Mouse (Mus musculus) midbrain, postnatal 0 days (tissue): ENCODE data around the gene Gpm6a. TPM values are rescaled to one million over a fixed set of nuclear protein-coding genes. Genes with fewer than 3 reads are reported as not detected.
"Not testable (repeated sequence)": the region's sequence is repeated elsewhere in the genome, so short reads cannot be mapped to it uniquely, and the experiment has no call there.

ENCODE experiments used
- ATAC-seq: fragments of 200-750 bp; cut with Nextera tagmentation; 2 replicates; pipeline ENCODE4 v1.8.0; 2017; ENCODE audit warnings: moderate number of reproducible peaks, mild to moderate bottlenecking, moderate TSS enrichment, moderate library complexity; ENCODE audit not compliant: low FRiP score
- DNase-seq: peaks from one replicate; pipeline ENCODE4 v3.0.0-alpha.2; 2015; ENCODE audit warnings: low spot score
- H3K27ac ChIP-seq: fragments of 300-500 bp; sonication (generic); 2 replicates; pipeline ENCODE4 v1.5.1; 2014; ENCODE audit warnings: low read depth, mild to moderate bottlenecking, low read length, mixed read lengths
- H3K27me3 ChIP-seq: fragments of 300-500 bp; sonication (generic); 2 replicates; pipeline ENCODE4 v1.6.1; 2014; ENCODE audit warnings: low read length, control low read depth, mixed read lengths; ENCODE audit not compliant: insufficient read depth
- H3K36me3 ChIP-seq: fragments of 300-500 bp; sonication (generic); 2 replicates; pipeline ENCODE4 v1.6.1; 2014; ENCODE audit warnings: low read length, control low read depth, mixed read lengths; ENCODE audit not compliant: insufficient read depth
- H3K4me1 ChIP-seq: fragments of 300-500 bp; sonication (generic); 2 replicates; pipeline ENCODE4 v1.6.1; 2014; ENCODE audit warnings: mild to moderate bottlenecking, control low read depth, antibody characterized with exemption, low read length, mixed read lengths; ENCODE audit not compliant: insufficient read depth
- H3K4me2 ChIP-seq: fragments of 300-500 bp; sonication (generic); 2 replicates; pipeline ENCODE4 v1.6.1; 2014; ENCODE audit warnings: low read depth, mild to moderate bottlenecking, low read length, mixed read lengths; ENCODE audit not compliant: poor library complexity, severe bottlenecking
- H3K4me3 ChIP-seq: fragments of 300-500 bp; sonication (generic); 2 replicates; pipeline ENCODE4 v1.5.1; 2014; ENCODE audit warnings: low read depth, mild to moderate bottlenecking, low read length, moderate library complexity
- H3K9ac ChIP-seq: fragments of 300-500 bp; sonication (generic); replicated peaks from 2 replicates; pipeline ENCODE4 v1.6.1; 2014; ENCODE audit warnings: mild to moderate bottlenecking, low read length, moderate library complexity, mixed read lengths; ENCODE audit not compliant: poor library complexity, severe bottlenecking
- H3K9me3 ChIP-seq: fragments of 300-500 bp; sonication (generic); 2 replicates; pipeline ENCODE4 v1.6.1; 2016; ENCODE audit warnings: low read length, control low read depth
- CTCF ChIP-seq: IDR thresholded peaks from 2 replicates; pipeline ENCODE4 v1.5.1; 2016; ENCODE audit warnings: antibody characterized with exemption, mild to moderate bottlenecking
- WGBS: fragments of 180-500 bp; shearing (Covaris S2); extraction: QIAGEN DNeasy Blood & Tissue Kit; methylation state at CpG from one replicate; pipeline ENCODE4 v1.1.7; 2014; 5-methylcytosine and 5-hydroxymethylcytosine counted together
- polyA plus RNA-seq: library from polyadenylated mRNA; unstranded; fragments of >200 nt; fragmentation: Nextera tagmentation; extraction: Ambion mirVana; gene quantifications from 2 replicates; pipeline ENCODE4 v1.2.1, GENCODE M21; 2015
- total RNA-seq: library from RNA; depleted of rRNA; stranded (reverse); fragments of >200 nt; gene quantifications from 2 replicates; pipeline ENCODE4 v1.2.3, GENCODE M21; 2014

Gpm6a gene
- total and polyA plus RNA-seq, 2 experiments from 2014 or later, result 624 to 913 TPM

- H3K4me1 ChIP-seq, result peaks cover 5% of the 10 kb centered on the region; the same call in 1 of the 2 replicates
- no peak overlapping the region for H3K9ac ChIP-seq
- peak overlapping the region; percentile 51; the same call in 1 of the 2 replicates for H3K27ac ChIP-seq
- H3K36me3 ChIP-seq, result no peaks in the 10 kb centered on the region
- no peak for TF ChIP-seq CTCF
- no peak overlapping the region for H3K4me2 ChIP-seq
- DNase-seq (peak; percentile 32), ATAC-seq (no peak)
- no peak overlapping the region for H3K4me3 ChIP-seq
- H3K9me3 ChIP-seq, result no peaks in the 10 kb centered on the region
- no peaks in the 10 kb centered on the region for H3K27me3 ChIP-seq
Observed at GRCm38 (mm10) chr8:55035416-55035815, 80.8 kb downstream of the Gpm6a start.

- Histone ChIP-seq H3K27ac (no peak overlapping the region), H3K9me3 (no peaks in the 10 kb centered on the region), H3K36me3 (no peaks in the 10 kb centered on the region; the same call in 1 of the 2 replicates), H3K9ac (no peak overlapping the region), H3K4me3 (no peak overlapping the region), H3K4me1 (no peaks in the 10 kb centered on the region), H3K4me2 (no peak overlapping the region), H3K27me3 (no peaks in the 10 kb centered on the region)
- TF ChIP-seq CTCF, result no peak
- ATAC-seq, result no peak
- 76% methylated on average over 1 of the region's 1 CpGs for WGBS
- DNase-seq, result peak; percentile 55
Observed at GRCm38 (mm10) chr8:55042955-55043354, 88.3 kb downstream of the Gpm6a start.

GRCm38 (mm10) chr8:55048396-55048795, 93.8 kb downstream of the Gpm6a start:
- Histone ChIP-seq H3K9ac (no peak overlapping the region), H3K27ac (no peak overlapping the region), H3K4me2 (no peak overlapping the region), H3K27me3 (no peaks in the 10 kb centered on the region), H3K4me3 (no peak overlapping the region), H3K36me3 (peaks cover 10% of the 10 kb centered on the region), H3K4me1 (no peaks in the 10 kb centered on the region), H3K9me3 (no peaks in the 10 kb centered on the region)
- ATAC-seq (no peak), DNase-seq (peak; percentile 44)
- no peak for TF ChIP-seq CTCF
- WGBS, result 67% methylated on average over 3 of the region's 3 CpGs

- ATAC-seq, result no peak
- H3K4me2 ChIP-seq, result no peak overlapping the region
- no peak overlapping the region for H3K27ac ChIP-seq
- no peak overlapping the region for H3K9ac ChIP-seq
- H3K4me1 ChIP-seq, result no peaks in the 10 kb centered on the region
- no peak overlapping the region for H3K4me3 ChIP-seq
- H3K36me3 ChIP-seq, result peaks cover 12% of the 10 kb centered on the region
- no peaks in the 10 kb centered on the region for H3K27me3 ChIP-seq
- DNase-seq, result no peak
- H3K9me3 ChIP-seq, result no peaks in the 10 kb centered on the region
- WGBS, result 83% methylated on average over 4 of the region's 4 CpGs
- no peak for TF ChIP-seq CTCF
Observed at GRCm38 (mm10) chr8:55049979-55050378, 95.3 kb downstream of the Gpm6a start.

GRCm38 (mm10) chr8:55068811-55069210, 114.2 kb downstream of the Gpm6a start:
- not testable (repeated sequence) for H3K27me3 ChIP-seq, DNase-seq, ATAC-seq, H3K4me1 ChIP-seq, H3K27ac ChIP-seq, H3K36me3 ChIP-seq, H3K4me3 ChIP-seq, H3K9ac ChIP-seq, H3K9me3 ChIP-seq, H3K4me2 ChIP-seq
- 90% methylated on average over 2 of the region's 2 CpGs for WGBS

GRCm38 (mm10) chr8:55073481-55073880, 118.8 kb downstream of the Gpm6a start:
- ATAC-seq (no peak), DNase-seq (no peak)
- WGBS, result 96% methylated on average over 10 of the region's 10 CpGs
- H3K4me3 ChIP-seq, result no peak overlapping the region
- H3K4me2 ChIP-seq, result no peak overlapping the region
- H3K27ac ChIP-seq, result no peak overlapping the region
- H3K9ac ChIP-seq, result no peak overlapping the region
- H3K9me3 ChIP-seq, result no peaks in the 10 kb centered on the region
- H3K36me3 ChIP-seq, result no peaks in the 10 kb centered on the region
- no peaks in the 10 kb centered on the region for H3K4me1 ChIP-seq
- no peaks in the 10 kb centered on the region for H3K27me3 ChIP-seq
- TF ChIP-seq CTCF, result no peak
